Comparison of ENCODE assay signal across 9 mouse cellular contexts in genomic region chr6:127155468-127155867, GRCm38 (mm10). TPM values are rescaled to one million over a fixed set of nuclear protein-coding genes. Genes with fewer than 3 reads are reported as not detected.
DNase-seq lines count a peak whose midpoint lies in the region; ATAC-seq lines count a peak whose summit lies in the region.
"Had no signal": no experiment of that assay in that cellular context is flagged by ENCODE, and none has a peak within 500 bp of the region (broad histone marks: within the 10 kb centered on the region; RNA-seq: fewer than 3 reads in every experiment).

No protein-coding gene starts in this region.

- H3K27ac ChIP-seq in midbrain, embryonic 12.5 days (replicated peaks) = no peak overlapping the region

- no peaks in the 10 kb centered on the region for H3K36me3 ChIP-seq in midbrain, embryonic 12.5 days

- WGBS in midbrain, embryonic 12.5 days = 1% methylated on average over 15 of the region's 15 CpGs

- no peaks in the 10 kb centered on the region for H3K9me3 ChIP-seq in midbrain, embryonic 12.5 days

- peak; percentile 83 for DNase-seq in CD4-positive helper T cell, adult 2 months (ENCODE audit: low read depth, low spot score)
- peak; percentile 75 for DNase-seq in T-cell, adult 2 months (ENCODE audit: low spot score)
- DNase-seq in heart, adult 9 months (ENCODE audit: low spot score in 2 of 2) = peak; percentile 34 to 57
- DNase-seq in kidney, postnatal 10 days = peak; percentile 61
- no peak for DNase-seq in cerebellum, adult 8-10 months

- peak overlapping the region; percentile 92 for H3K4me2 ChIP-seq in midbrain, embryonic 12.5 days (replicated peaks)

- no peak for ATAC-seq in midbrain, embryonic 12.5 days (ENCODE audit: low FRiP score, low read depth)
- ATAC-seq in erythroid progenitor cell, adult 5-6 weeks (replicated peaks; ENCODE audit: low FRiP score, poor library complexity, severe bottlenecking) = no peak
- no peak for ATAC-seq in granulocyte monocyte progenitor cell, adult 5-6 weeks (replicated peaks; ENCODE audit: poor library complexity, severe bottlenecking)

- peak overlapping the region; percentile 55 for H3K9ac ChIP-seq in midbrain, embryonic 12.5 days (replicated peaks)

- H3K27me3 ChIP-seq in midbrain, embryonic 12.5 days = peaks cover 55% of the 10 kb centered on the region

- H3K4me1 ChIP-seq in midbrain, embryonic 12.5 days = peaks cover 47% of the 10 kb centered on the region

- H3K4me3 ChIP-seq in midbrain, embryonic 12.5 days = peak overlapping the region; percentile 75
- H3K4me3 ChIP-seq: myocyte had no signal

RNA-seq across cellular contexts. Expression of gene Ccnd2, which starts 3.5 kb away (rescaled TPM):
- 1,089 and 1,182 TPM in 2 replicates for polyA plus RNA-seq in midbrain, embryonic 12.5 days (2016; fragmentation: Nextera tagmentation; extraction: Ambion mirVana)
- total RNA-seq in erythroid progenitor cell, adult 5-6 weeks (2015; ENCODE audit: low replicate concordance) = 11.5 and 26.0 TPM in 2 replicates
- total RNA-seq in erythroid progenitor cell, adult 5-6 weeks (2017; ENCODE audit: low replicate concordance) = 5.0 and 5.2 TPM in 2 replicates
- 125 and 390 TPM in 2 replicates for total RNA-seq in granulocyte monocyte progenitor cell, adult 5-6 weeks (2014; fragmentation: Nextera tagmentation)
- 51.6 and 54.8 TPM in 2 replicates for total RNA-seq in granulocyte monocyte progenitor cell, adult 5-6 weeks (2017)

RNA-seq across cellular contexts. Expression of gene Tigar, which starts 46.1 kb away (rescaled TPM):
- 8.9 and 9.2 TPM in 2 replicates for polyA plus RNA-seq in midbrain, embryonic 12.5 days (2016; fragmentation: Nextera tagmentation; extraction: Ambion mirVana)
- 1.1 TPM in 1 of 2 replicates, not detected in the other for total RNA-seq in erythroid progenitor cell, adult 5-6 weeks (2015; ENCODE audit: low replicate concordance)
- total RNA-seq in erythroid progenitor cell, adult 5-6 weeks (2017; ENCODE audit: low replicate concordance) = 0.13 and 1.1 TPM in 2 replicates
- total RNA-seq in granulocyte monocyte progenitor cell, adult 5-6 weeks (2014; fragmentation: Nextera tagmentation) = 10.7 and 11.6 TPM in 2 replicates
- 12.8 and 18.5 TPM in 2 replicates for total RNA-seq in granulocyte monocyte progenitor cell, adult 5-6 weeks (2017)

Comparison
In these comparisons a context has a peak if more than half of its experiments do, and no peak if none do; other contexts are left out.
1. RNA of gene Tigar, which starts 46.1 kb away (total RNA-seq): 10.7 to 18.5 TPM in granulocyte monocyte progenitor cell, adult 5-6 weeks; 0.13 to 1.1 TPM in erythroid progenitor cell, adult 5-6 weeks; every median in the first group is over 4 times any median in the second.